Mouse (Mus musculus) heart, postnatal 0 days (tissue): ENCODE measurements around the gene Ksr1.

ENCODE experiments used
- CTCF ChIP-seq: IDR thresholded peaks from 2 replicates; pipeline ENCODE4 v1.5.1; 2016; ENCODE audit warnings: antibody characterized with exemption, control low read depth, low read depth
- EP300 ChIP-seq: IDR thresholded peaks from 2 replicates; pipeline ENCODE4 v1.6.1; 2016; ENCODE audit warnings: antibody characterized with exemption, low read depth

DNA sequence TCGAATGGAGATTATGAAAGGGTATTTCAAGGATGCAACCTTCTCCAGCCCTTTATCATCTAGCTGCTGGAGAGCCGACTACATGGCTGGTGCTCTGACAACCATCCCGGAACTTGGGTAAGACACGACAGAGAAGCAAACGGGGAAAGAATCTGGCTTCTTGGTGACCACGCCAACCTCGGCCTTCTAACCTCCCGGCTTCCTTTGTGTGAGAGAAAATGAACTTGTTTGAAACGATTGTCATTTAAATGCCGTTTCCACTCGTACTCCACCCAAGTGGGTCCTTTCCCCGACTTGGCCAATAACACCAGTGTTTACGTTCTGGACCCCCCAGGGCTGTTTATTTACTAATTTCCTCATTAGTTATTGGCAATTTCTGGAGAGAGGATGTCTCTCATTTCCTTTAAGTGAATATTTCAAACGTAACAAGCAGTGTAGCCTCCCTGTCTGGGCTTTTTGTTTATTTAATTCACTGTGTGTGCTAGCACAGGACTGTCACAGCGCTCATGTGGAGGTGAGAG is 52.8 kb downstream of the Ksr1 start:
- no peak for TF ChIP-seq CTCF
- no peak for TF ChIP-seq EP300
